Mouse (Mus musculus) kidney, embryonic 16.5 days (tissue): Measurements from ENCODE around the gene Arid3b. TPM values are rescaled to one million over a fixed set of nuclear protein-coding genes. Genes with fewer than 3 reads are reported as not detected.

ENCODE experiments used
- ATAC-seq: fragments of 200-750 bp; cut with Nextera tagmentation; 2 replicates; pipeline ENCODE4 v1.8.0; 2017; ENCODE audit warnings: moderate TSS enrichment; ENCODE audit not compliant: low FRiP score, low TSS enrichment
- H3K27ac ChIP-seq: fragments of 300-500 bp; sonication (generic); 2 replicates; pipeline ENCODE4 v1.5.1; 2014; ENCODE audit warnings: low read length
- H3K27me3 ChIP-seq: fragments of 300-500 bp; sonication (generic); 2 replicates; pipeline ENCODE4 v1.6.1; 2014; ENCODE audit warnings: low read length, control low read depth, mixed read lengths; ENCODE audit not compliant: insufficient read depth
- H3K36me3 ChIP-seq: fragments of 300-500 bp; sonication (generic); 2 replicates; pipeline ENCODE4 v1.6.1; 2014; ENCODE audit warnings: low read length, control low read depth, mixed read lengths; ENCODE audit not compliant: insufficient read depth
- H3K4me1 ChIP-seq: fragments of 300-500 bp; sonication (generic); 2 replicates; pipeline ENCODE4 v1.6.1; 2014; ENCODE audit warnings: low read length, control low read depth, mixed read lengths; ENCODE audit not compliant: insufficient read depth
- H3K4me2 ChIP-seq: fragments of 300-500 bp; sonication (generic); replicated peaks from 2 replicates; pipeline ENCODE4 v1.6.1; 2014; ENCODE audit warnings: low read depth, low read length
- H3K4me3 ChIP-seq: fragments of 300-500 bp; sonication (generic); 2 replicates; pipeline ENCODE4 v1.5.1; 2014; ENCODE audit warnings: mild to moderate bottlenecking, low read length
- H3K9ac ChIP-seq: fragments of 300-500 bp; sonication (generic); replicated peaks from 2 replicates; pipeline ENCODE4 v1.6.1; 2014; ENCODE audit warnings: low read length
- H3K9me3 ChIP-seq: fragments of 300-500 bp; sonication (generic); 2 replicates; pipeline ENCODE4 v1.6.1; 2016; ENCODE audit warnings: low read length, control low read depth
- WGBS: fragments of 180-500 bp; shearing (Covaris S2); extraction: QIAGEN DNeasy Blood & Tissue Kit; methylation state at CpG from one replicate; pipeline ENCODE4 v1.1.7; 2014; 5-methylcytosine and 5-hydroxymethylcytosine counted together
- polyA plus RNA-seq: library from polyadenylated mRNA; unstranded; fragments of >200 nt; fragmentation: Nextera tagmentation; extraction: Ambion mirVana; gene quantifications from 2 replicates; pipeline ENCODE4 v1.2.1, GENCODE M21; 2015

Arid3b gene
- polyA plus RNA-seq, 1 experiment from 2014 or later = 6.0 TPM

DNA sequence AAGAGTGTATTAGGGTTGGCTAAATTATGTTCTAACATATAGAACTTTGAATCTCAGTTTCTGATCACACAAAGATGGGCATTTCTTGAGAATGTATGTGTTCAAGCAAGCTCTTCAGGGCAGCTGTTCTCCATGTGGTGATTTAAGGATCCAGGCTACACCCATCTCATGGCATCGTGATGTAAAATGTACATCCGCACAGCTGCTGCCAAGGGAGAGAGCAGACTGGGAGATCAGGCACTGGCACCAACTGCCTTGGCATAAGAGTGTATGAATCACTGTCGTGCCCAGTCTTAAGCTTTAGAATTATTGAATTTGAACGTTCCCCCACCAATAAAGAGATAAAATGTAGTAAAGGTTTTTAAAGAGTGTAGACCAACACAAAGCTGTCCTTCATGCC, 30.6 kb upstream of the Arid3b start:
- no peak overlapping the region for H3K9ac ChIP-seq
- H3K4me3 ChIP-seq = no peak overlapping the region
- WGBS = 81% methylated on average over 4 of the region's 4 CpGs
- H3K27ac ChIP-seq = no peak overlapping the region
- no peaks in the 10 kb centered on the region for H3K36me3 ChIP-seq
- no peaks in the 10 kb centered on the region for H3K9me3 ChIP-seq
- no peak for ATAC-seq
- H3K4me1 ChIP-seq = no peaks in the 10 kb centered on the region
- no peak overlapping the region for H3K4me2 ChIP-seq
- H3K27me3 ChIP-seq = no peaks in the 10 kb centered on the region

DNA sequence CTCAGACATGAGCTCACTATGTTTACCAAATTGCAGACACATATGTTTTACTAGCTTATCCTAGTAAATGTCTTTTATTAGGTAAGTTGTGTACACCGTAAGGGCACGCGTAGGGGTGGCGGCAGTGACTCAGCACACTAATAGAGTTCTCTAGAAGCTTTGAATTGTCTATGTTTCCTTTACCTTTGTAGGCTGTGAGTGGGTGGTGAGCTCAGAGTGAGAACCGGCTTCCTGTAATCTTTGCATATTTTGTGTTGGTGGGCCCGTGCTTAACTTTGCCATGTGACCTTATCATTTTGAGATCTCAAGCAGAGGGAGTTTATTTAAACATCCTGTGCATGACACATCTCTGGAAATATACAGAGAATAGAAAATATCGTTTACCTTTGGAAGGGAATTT, 29.9 kb upstream of the Arid3b start:
- no peaks in the 10 kb centered on the region for H3K36me3 ChIP-seq
- H3K27me3 ChIP-seq = no peaks in the 10 kb centered on the region
- H3K4me3 ChIP-seq = no peak overlapping the region
- H3K9ac ChIP-seq = no peak overlapping the region
- no peak overlapping the region for H3K27ac ChIP-seq
- ATAC-seq = no peak
- no peaks in the 10 kb centered on the region for H3K4me1 ChIP-seq
- WGBS = 76% methylated on average over 7 of the region's 7 CpGs
- H3K4me2 ChIP-seq = no peak overlapping the region
- no peaks in the 10 kb centered on the region for H3K9me3 ChIP-seq

DNA sequence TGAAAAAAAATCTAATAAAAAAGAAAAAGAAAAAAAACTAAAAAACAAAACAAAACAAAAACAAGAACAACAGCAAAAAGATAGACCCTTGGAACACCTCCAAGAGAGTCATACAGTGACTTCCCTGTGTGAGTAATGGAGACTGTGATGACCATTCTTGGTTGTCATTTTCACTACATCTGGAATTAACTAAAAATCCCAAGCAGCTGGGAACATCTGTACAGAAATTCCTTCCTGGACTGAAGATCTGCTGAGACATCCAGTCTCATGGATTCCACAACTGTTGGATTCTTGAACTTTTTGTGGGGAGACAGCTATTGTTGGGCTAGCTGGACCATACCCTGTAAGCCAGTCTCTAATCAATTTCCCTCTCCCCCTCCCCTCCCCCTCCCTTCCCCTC, 27.7 kb upstream of the Arid3b start:
- Histone ChIP-seq H3K36me3 (no peaks in the 10 kb centered on the region), H3K27ac (no peak overlapping the region), H3K4me3 (no peak overlapping the region), H3K4me2 (no peak overlapping the region), H3K9ac (no peak overlapping the region), H3K9me3 (no peaks in the 10 kb centered on the region), H3K4me1 (no peaks in the 10 kb centered on the region), H3K27me3 (no peaks in the 10 kb centered on the region; the same call in 1 of the 2 replicates)
- ATAC-seq = no peak

DNA sequence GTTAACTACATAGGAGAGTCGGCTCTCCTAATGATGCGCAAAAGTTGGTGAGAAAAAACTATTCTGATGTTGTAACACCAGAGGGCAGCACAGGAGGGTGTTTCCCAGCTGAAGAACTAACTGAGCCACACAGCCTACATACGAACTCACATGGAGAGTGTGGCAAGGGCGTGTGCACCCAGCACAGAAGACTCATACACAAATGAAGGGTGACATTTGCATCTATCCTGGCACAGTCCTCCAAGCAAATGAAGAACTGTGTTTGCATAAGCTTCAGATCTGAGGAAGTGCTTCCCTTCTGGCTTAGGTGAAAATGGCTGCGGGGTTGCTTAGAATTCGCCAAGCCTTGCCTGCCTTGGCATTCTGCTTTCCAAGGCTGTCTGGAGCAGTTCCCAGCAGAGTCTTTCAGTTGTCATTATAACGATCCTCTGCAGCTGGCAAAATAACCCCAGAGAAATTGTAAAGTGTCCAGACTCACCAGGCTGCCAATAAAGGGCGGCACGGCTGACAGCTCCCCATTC, 25.4 kb upstream of the Arid3b start:
- ATAC-seq = no peak; the same call in 1 of the 2 replicates
- Histone ChIP-seq H3K9ac (no peak overlapping the region), H3K27me3 (no peaks in the 10 kb centered on the region; the same call in 1 of the 2 replicates), H3K4me2 (no peak overlapping the region), H3K9me3 (no peaks in the 10 kb centered on the region), H3K27ac (no peak overlapping the region), H3K4me3 (no peak overlapping the region), H3K36me3 (no peaks in the 10 kb centered on the region), H3K4me1 (no peaks in the 10 kb centered on the region)
- WGBS = 45% methylated on average over 9 of the region's 9 CpGs

DNA sequence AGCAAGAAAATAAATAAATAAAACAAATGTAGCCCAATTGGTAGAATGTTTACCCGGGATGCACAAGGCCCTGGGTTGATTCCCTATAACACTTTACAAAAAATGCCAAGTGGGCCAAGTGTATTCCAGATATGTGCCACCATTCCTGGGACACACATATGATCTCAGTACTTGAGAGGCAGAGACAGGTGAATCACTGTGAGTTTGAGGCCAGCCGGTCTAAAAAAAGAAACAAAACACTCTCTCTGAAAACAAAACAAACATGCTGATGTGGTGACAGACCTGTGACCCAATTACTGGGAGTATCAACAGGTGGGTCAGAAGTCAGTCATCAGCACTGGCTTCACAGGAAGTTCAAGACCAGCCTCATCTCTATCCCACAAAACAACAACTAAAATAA, 19.9 kb upstream of the Arid3b start:
- ATAC-seq = no peak
- Histone ChIP-seq H3K4me3 (no peak overlapping the region), H3K9me3 (no peaks in the 10 kb centered on the region), H3K4me1 (no peaks in the 10 kb centered on the region), H3K27me3 (no peaks in the 10 kb centered on the region; the same call in 1 of the 2 replicates), H3K36me3 (no peaks in the 10 kb centered on the region), H3K9ac (no peak overlapping the region), H3K27ac (no peak overlapping the region), H3K4me2 (no peak overlapping the region)
- WGBS = 74% methylated on average over 2 of the region's 2 CpGs

DNA sequence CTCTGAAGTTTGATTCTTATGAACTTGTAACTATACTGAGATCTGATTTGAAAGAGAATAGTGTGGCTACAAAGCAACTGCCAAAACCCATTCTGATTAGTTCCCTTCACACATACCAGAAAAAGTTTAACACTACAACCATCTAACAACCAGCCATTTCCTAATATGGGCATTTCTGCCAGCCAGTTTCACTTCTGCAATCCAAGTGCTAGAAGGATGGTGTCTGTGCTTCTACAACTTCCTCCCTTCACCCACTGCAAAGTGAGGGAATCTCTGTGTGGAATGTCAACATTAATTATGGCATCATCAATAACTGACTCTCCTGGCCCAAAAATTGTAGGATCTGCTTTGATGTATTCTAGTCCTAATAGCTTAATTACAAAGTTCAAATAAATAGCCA, 17.7 kb upstream of the Arid3b start:
- no peak overlapping the region for H3K4me3 ChIP-seq
- H3K27ac ChIP-seq = no peak overlapping the region
- no peak overlapping the region for H3K4me2 ChIP-seq
- ATAC-seq = no peak
- no peaks in the 10 kb centered on the region for H3K9me3 ChIP-seq
- H3K4me1 ChIP-seq = no peaks in the 10 kb centered on the region
- no peak overlapping the region for H3K9ac ChIP-seq
- no peaks in the 10 kb centered on the region for H3K36me3 ChIP-seq
- H3K27me3 ChIP-seq = no peaks in the 10 kb centered on the region

DNA sequence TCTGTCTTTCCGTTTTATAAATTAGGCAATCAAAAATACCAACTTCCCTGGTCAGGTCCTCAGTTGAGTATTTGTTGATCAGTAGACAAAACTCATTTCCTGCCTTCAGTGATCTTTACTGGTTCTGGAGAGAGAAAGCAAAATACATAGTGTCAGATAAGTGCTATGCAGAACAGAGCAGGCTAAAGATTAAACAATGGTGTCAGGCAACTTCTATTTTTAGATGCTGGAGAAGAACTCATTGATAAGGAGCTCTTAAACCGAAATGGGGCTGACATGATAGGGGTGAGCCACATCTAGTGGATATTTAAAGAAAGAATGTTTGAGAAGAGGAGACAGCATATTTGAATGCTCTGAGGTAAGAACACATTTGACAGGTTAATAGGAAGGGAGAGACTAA, 2.4 kb upstream of the Arid3b start:
- 78% methylated on average over 2 of the region's 2 CpGs for WGBS
- Histone ChIP-seq H3K27ac (no peak overlapping the region), H3K4me1 (peaks cover 23% of the 10 kb centered on the region), H3K9me3 (no peaks in the 10 kb centered on the region), H3K4me2 (no peak overlapping the region), H3K27me3 (peaks cover 9% of the 10 kb centered on the region), H3K4me3 (no peak overlapping the region), H3K9ac (no peak overlapping the region), H3K36me3 (no peaks in the 10 kb centered on the region)
- no peak for ATAC-seq

DNA sequence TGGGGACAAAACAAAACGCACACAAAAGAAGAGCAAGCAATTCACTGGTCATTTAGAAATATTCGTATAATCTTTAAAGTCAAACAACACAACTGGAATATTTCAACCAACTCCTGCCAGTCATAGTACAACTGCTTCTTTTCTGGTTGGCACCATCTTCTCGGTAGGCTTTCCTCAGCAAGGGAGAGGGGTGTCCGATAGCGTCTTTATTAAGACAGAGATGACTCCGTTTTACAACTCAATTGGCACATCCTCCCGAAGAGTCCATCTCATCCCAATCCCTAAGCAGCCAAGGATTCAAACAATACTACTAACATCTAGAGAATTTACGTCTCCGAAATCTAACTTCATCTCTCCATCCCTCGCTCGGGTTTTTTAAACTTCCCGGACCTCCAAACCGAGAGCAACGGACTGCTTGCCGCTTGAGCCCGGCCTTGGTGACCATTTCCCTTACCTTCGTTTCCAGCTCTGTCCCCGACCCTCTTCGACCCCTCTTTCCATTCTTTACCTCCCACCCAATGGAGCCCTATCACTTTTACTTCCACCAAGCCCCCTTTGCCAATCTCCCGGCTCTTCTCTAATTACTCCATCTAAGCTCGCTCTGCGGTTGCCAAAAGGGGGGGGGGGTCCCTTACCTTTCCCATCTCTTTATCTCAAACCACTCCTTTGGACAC, 615 bp downstream of the Arid3b start:
- peak overlapping the region; percentile 50 for H3K27ac ChIP-seq
- WGBS = 1% methylated on average over 22 of the region's 22 CpGs
- peak overlapping the region; percentile 79 for H3K9ac ChIP-seq
- no peaks in the 10 kb centered on the region for H3K9me3 ChIP-seq
- no peaks in the 10 kb centered on the region for H3K36me3 ChIP-seq
- peaks cover 17% of the 10 kb centered on the region for H3K27me3 ChIP-seq
- ATAC-seq = no peak
- peaks cover 42% of the 10 kb centered on the region for H3K4me1 ChIP-seq
- H3K4me2 ChIP-seq = peak overlapping the region; percentile 87
- peak overlapping the region; percentile 76 for H3K4me3 ChIP-seq

DNA sequence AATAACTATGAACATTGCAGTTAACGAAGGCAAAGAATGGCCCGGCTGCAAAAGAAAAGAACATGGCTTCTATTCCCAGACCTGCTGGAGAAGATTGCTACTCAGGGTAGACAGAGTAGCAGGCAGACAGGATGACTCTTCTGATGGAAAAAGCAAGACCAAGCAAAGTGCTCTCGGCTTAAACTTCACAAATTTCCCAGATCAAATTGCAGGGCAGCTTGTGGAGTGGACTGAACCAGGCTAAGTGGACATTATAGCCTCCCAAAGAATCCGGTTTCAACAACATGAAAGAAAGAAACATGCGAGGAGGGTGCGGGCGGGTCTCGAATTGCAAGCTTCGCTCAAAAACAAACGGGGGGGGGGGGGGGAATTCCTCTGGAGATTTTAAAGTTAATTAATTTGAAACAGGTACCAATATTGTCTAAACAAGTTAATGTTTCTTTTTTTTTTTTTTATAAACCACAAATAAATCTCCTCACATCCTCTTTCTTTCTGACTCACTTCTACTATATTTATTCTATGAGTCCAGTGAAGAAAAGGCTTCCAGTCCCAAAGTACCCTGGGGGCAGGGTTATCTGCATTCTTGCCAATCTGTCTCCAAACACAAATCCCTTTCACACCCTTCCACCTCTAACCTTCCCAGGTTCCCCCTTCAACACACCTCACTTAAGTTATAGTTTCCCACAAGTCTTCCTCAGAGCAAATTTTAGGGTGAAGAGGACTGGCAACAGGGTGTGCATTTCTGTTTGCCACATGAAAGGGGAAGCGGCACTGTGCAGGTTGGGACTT, 1.8 kb downstream of the Arid3b start:
- peak overlapping the region; percentile 42 for H3K4me2 ChIP-seq
- H3K36me3 ChIP-seq = no peaks in the 10 kb centered on the region
- 19% methylated on average over 11 of the region's 11 CpGs for WGBS
- H3K4me1 ChIP-seq = peaks cover 54% of the 10 kb centered on the region
- H3K27ac ChIP-seq = 0 out of 2 replicates have a peak overlapping the region, but pooled peaks have one; percentile 29
- H3K27me3 ChIP-seq = peaks cover 21% of the 10 kb centered on the region
- 0 out of 2 replicates have a peak overlapping the region, but pooled peaks have one; percentile 11 for H3K9ac ChIP-seq
- ATAC-seq = no peak
- peak overlapping the region; percentile 13; the same call in 1 of the 2 replicates for H3K4me3 ChIP-seq
- H3K9me3 ChIP-seq = no peaks in the 10 kb centered on the region
